Mouse (Mus musculus) ES-Bruce4 (cell line): ENCODE data around the gene Gipr. TPM values are rescaled to one million over a fixed set of nuclear protein-coding genes. Genes with fewer than 3 reads are reported as not detected.
"Not testable (repeated sequence)": the region's sequence is repeated elsewhere in the genome, so short reads cannot be mapped to it uniquely, and the experiment has no call there.

Source experiments
- H3K27ac ChIP-seq: 2 replicates; pipeline ENCODE4 v1.5.1; 2012; ENCODE audit warnings: low read length, inconsistent platforms; ENCODE audit not compliant: insufficient read depth
- H3K27me3 ChIP-seq: 2 replicates; pipeline ENCODE4 v1.6.1; 2012; ENCODE audit warnings: mild to moderate bottlenecking, low read length, inconsistent platforms; ENCODE audit not compliant: control insufficient read depth, poor library complexity, insufficient read depth, severe bottlenecking
- H3K36me3 ChIP-seq: 2 replicates; pipeline ENCODE4 v1.6.1; 2012; ENCODE audit warnings: inconsistent platforms, mild to moderate bottlenecking, low read length, moderate library complexity; ENCODE audit not compliant: control insufficient read depth, poor library complexity, insufficient read depth, severe bottlenecking
- H3K4me1 ChIP-seq: one replicate; pipeline ENCODE4 v1.8.1; 2011; ENCODE audit warnings: low read length; ENCODE audit not compliant: control insufficient read depth, insufficient read depth
- H3K4me3 ChIP-seq: 2 replicates; pipeline ENCODE4 v1.5.1; 2011; ENCODE audit warnings: low read depth, mild to moderate bottlenecking, low read length
- H3K9ac ChIP-seq: 2 replicates; pipeline ENCODE4 v1.6.1; 2012; ENCODE audit warnings: low read depth, mild to moderate bottlenecking, inconsistent platforms; ENCODE audit not compliant: poor library complexity, severe bottlenecking
- H3K9me3 ChIP-seq: replicated peaks from 2 replicates; pipeline ENCODE4 v1.6.1; 2012; ENCODE audit warnings: mild to moderate bottlenecking, low read length, inconsistent platforms; ENCODE audit not compliant: control insufficient read depth, poor library complexity, insufficient read depth, severe bottlenecking
- CTCF ChIP-seq: IDR thresholded peaks from one replicate; pipeline ENCODE4 v1.8.1; 2011; ENCODE audit warnings: low read depth, low read length
- EP300 ChIP-seq: IDR thresholded peaks from 2 replicates; pipeline ENCODE4 v1.6.1; 2011; ENCODE audit warnings: low read depth, low read length; ENCODE audit not compliant: insufficient read depth
- POLR2A ChIP-seq: IDR thresholded peaks from one replicate; pipeline ENCODE4 v1.8.1; 2011; ENCODE audit warnings: low read length; ENCODE audit not compliant: insufficient read depth
- polyA plus RNA-seq: library from polyadenylated mRNA; stranded (reverse); fragments of >200 nt; gene quantifications from 2 replicates; pipeline ENCODE4 v1.2.4, GENCODE M21; 2011; ENCODE audit warnings: low read depth; ENCODE audit not compliant: missing spikeins, insufficient read depth, insufficient read length

Gene Gipr
- polyA plus RNA-seq, 1 experiment: 1.9 TPM

- Histone ChIP-seq H3K9ac (no peak overlapping the region), H3K27me3 (no peaks in the 10 kb centered on the region), H3K9me3 (no peaks in the 10 kb centered on the region), H3K36me3 (peaks cover under 1% of the 10 kb centered on the region; the same call in 1 of the 2 replicates), H3K4me3 (no peak overlapping the region), H3K4me1 (no peaks in the 10 kb centered on the region), H3K27ac (no peak overlapping the region)
- TF ChIP-seq POLR2A: no peak
- no peak for TF ChIP-seq EP300
- TF ChIP-seq CTCF: no peak
Measured at GRCm38 (mm10) chr7:19158601-19159000, 7.3 kb downstream of the Gipr start.

- peak overlapping the region; percentile 13 for H3K4me3 ChIP-seq
- no peaks in the 10 kb centered on the region for H3K9me3 ChIP-seq
- H3K27ac ChIP-seq: no peak overlapping the region
- H3K36me3 ChIP-seq: peaks cover 6% of the 10 kb centered on the region; the same call in 1 of the 2 replicates
- H3K4me1 ChIP-seq: no peaks in the 10 kb centered on the region
- no peak for TF ChIP-seq EP300
- peak; percentile 90 for TF ChIP-seq CTCF
- TF ChIP-seq POLR2A: no peak
- no peaks in the 10 kb centered on the region for H3K27me3 ChIP-seq
- no peak overlapping the region for H3K9ac ChIP-seq
Measured at GRCm38 (mm10) chr7:19157160-19157800, 8.6 kb downstream of the Gipr start.

- H3K9me3 ChIP-seq: no peaks in the 10 kb centered on the region
- no peak overlapping the region for H3K4me3 ChIP-seq
- no peaks in the 10 kb centered on the region for H3K4me1 ChIP-seq
- no peaks in the 10 kb centered on the region for H3K27me3 ChIP-seq
- H3K9ac ChIP-seq: no peak overlapping the region
- no peak for TF ChIP-seq EP300
- TF ChIP-seq POLR2A: no peak
- TF ChIP-seq CTCF: peak; percentile 62
- no peak overlapping the region for H3K27ac ChIP-seq
- peaks cover 12% of the 10 kb centered on the region for H3K36me3 ChIP-seq
Measured at GRCm38 (mm10) chr7:19155825-19156475, 10.0 kb downstream of the Gipr start.

DNA sequence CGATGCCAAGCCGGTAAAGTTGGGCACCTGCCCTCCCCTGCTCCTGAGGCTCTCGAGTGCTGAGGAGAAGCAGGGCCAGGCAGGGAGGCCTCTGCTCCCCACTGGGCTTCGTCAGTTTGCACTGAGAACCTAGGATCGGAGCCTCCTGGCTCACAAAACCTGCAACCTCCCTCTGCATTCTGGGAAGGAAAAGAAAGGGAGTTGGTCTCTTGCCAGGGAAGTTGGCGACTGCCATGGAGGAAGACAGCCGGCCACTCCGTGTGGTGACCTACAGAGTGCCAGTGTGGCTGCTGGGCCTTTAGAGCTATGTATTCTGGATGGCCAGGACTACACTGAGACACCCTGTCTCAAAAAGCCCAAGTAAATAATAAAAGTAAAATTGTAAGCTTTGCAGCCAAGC, 11.1 kb downstream of the Gipr start:
- Histone ChIP-seq H3K27ac (no peak overlapping the region), H3K36me3 (peaks cover 12% of the 10 kb centered on the region), H3K9me3 (no peaks in the 10 kb centered on the region), H3K27me3 (no peaks in the 10 kb centered on the region), H3K9ac (no peak overlapping the region), H3K4me3 (no peak overlapping the region), H3K4me1 (peaks cover 2% of the 10 kb centered on the region)
- TF ChIP-seq POLR2A: no peak
- TF ChIP-seq CTCF: no peak
- TF ChIP-seq EP300: no peak

DNA sequence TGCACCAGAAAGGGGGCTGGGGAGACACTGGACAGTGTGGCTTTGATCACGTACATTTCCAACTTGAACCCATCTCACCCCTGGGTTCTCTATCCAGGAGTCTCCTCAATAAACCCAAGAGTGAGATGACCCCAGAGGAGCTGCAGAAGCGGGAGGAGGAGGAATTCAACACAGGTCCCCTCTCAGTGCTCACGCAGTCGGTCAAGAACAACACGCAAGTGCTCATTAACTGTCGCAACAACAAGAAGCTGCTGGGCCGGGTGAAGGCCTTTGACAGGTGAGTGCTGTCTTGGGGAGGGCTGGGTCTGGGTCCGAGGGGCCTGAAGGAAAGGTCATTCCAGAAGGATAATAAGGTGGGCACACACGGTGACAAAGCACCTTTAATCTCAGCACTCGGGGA, 14.8 kb downstream of the Gipr start:
- H3K27me3 ChIP-seq, H3K27ac ChIP-seq, H3K9ac ChIP-seq, H3K4me1 ChIP-seq, H3K9me3 ChIP-seq, H3K4me3 ChIP-seq: not testable (repeated sequence)
- peaks cover 12% of the 10 kb centered on the region for H3K36me3 ChIP-seq

DNA sequence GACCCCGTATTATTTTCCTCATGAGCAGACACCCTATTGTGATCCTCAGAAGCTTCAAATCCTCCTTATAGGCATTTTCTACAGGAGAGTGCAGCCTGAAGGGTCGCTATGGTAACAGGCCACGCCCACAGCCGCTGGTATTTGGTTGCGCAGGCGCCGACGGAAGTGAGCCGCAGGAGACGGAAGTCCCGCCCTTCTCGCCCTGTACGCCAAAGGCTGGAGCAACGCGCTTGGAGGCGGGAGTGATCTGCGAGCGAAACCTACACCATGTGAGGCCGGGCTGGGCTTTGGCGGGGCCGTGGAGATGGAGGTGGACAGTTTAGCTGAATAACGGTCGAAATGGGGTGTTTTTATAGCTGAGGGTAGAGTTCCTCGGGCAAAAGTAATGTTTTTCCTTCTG, 16.3 kb downstream of the Gipr start, which contains the start of gene Snrpd2:
Gene Snrpd2 (plus strand): TSS at position 97 of the 400 bp plus-strand sequence.
- Histone ChIP-seq H3K9me3 (no peaks in the 10 kb centered on the region), H3K9ac (peak within 1 kb of the TSS; percentile 92), H3K27me3 (no peaks in the 10 kb centered on the region), H3K27ac (peak within 1 kb of the TSS; percentile 17; the same call in 1 of the 2 replicates), H3K4me3 (peak within 1 kb of the TSS; percentile 95), H3K36me3 (peaks cover 12% of the 10 kb centered on the region), H3K4me1 (peaks cover 2% of the 10 kb centered on the region)
- TF ChIP-seq POLR2A: peak; percentile 83
- 0 out of 2 replicates have a peak, but pooled peaks have one; percentile 23 for TF ChIP-seq EP300
- TF ChIP-seq CTCF: no peak
